Mouse (Mus musculus) C2C12 (cell line): Measurements from ENCODE around the gene Olfr1225.
"Not testable (repeated sequence)": the region's sequence is repeated elsewhere in the genome, so short reads cannot be mapped to it uniquely, and the experiment has no call there.

Experiments used
- CTCF ChIP-seq: IDR thresholded peaks from one replicate; pipeline ENCODE4 v1.5.1; 2011; ENCODE audit not compliant: control insufficient read depth, insufficient read depth, insufficient read length
- MAX ChIP-seq: IDR thresholded peaks from one replicate; pipeline ENCODE4 v1.6.1; 2011; ENCODE audit warnings: mild to moderate bottlenecking, control low read depth

DNA sequence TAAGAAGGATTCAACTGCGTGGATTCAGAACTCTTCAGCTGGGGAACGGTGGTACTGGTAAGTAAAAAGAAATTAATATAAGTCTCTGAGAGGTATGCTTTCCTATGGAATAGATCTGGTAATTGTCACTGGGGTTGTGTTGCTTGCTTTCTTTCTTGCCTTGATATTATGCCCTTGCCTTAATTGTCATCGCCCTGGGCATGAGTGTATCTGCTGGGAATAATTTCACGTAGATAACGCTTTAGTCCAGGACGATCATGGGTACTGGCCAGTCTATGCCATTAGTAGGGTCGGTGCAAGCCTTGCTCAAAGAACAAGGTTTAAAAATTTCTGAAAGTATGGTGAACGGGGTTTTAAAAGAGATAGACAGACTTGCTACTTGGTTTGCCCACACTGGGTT lies 10.5 kb downstream of the Olfr1225 start, which contains the start of gene Olfr1224-ps1:
- not testable (repeated sequence) for TF ChIP-seq CTCF, MAX
